Mouse (Mus musculus) kidney, postnatal 4 days (tissue): Measurements from ENCODE around the gene Kctd13.

ENCODE experiments used
- DNase-seq, 2 experiments: peaks; one replicate each; pipeline ENCODE4 v3.0.0; 2021; ENCODE audit warnings: mixed read lengths in 2 of 2

The Kctd13 gene

DNA sequence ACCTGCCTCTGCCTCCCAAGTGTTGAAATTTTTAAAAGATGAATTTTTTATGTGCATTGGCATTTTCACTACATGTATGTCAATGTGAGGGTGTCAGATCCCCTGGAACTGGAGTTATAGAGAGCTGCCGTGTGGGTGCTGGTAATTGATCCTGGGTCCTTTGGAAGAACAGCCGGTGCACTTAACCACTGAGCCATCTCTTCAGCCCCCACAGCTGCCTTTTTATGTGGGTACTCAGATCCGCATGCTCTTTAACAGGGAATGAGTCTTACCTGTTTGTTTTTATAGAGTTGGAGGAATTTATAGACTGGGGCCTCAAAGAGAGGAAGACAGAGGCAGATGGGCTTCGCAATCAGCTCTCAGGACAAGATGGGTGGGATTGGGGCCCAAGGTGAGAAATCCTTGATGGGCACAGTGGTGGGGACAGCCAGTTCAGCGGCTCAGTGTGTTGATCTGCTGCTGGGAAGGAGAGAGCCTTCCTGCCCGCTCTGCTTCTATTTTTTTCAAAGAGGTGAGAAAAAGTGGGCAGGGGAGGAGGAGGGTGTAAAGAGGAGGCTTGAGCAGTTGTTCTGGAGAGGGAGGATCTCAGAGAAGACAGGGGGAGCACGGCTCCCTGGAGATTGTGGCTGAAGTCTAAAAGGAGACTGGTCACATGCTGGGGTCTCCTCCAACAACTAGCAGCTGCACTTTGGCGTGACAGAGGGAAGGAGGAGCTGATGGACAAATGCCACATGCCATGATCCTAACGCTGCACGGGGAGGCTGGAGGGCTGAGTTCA lies 56.2 kb downstream of the Kctd13 start:
- DNase-seq = no peak

GRCm38 (mm10) chr7:126986319-126986718 lies 57.6 kb downstream of the Kctd13 start:
- peak; percentile 72 to 82 for DNase-seq

- no peak for DNase-seq
Measured at GRCm38 (mm10) chr7:126988816-126989215, 60.1 kb downstream of the Kctd13 start.
